Comparison of ENCODE assay signal across 21 mouse cellular contexts in genomic region chr4:32477977-32478660, GRCm38 (mm10).
A peak's percentile ranks its signal among the peaks of the same experiment; 100 is the strongest.
DNase-seq lines count a peak whose midpoint lies in the region; ATAC-seq lines count a peak whose summit lies in the region.
"Had no signal": no experiment of that assay in that cellular context is flagged by ENCODE, and none has a peak within 500 bp of the region (broad histone marks: within the 10 kb centered on the region; RNA-seq: fewer than 3 reads in every experiment).

No protein-coding gene starts in this region.

- H3K36me3 ChIP-seq in neural tube, embryonic 11.5 days (ENCODE audit: control insufficient read depth, insufficient read depth, low read length) = no peaks in the 10 kb centered on the region
- no peaks in the 10 kb centered on the region for H3K36me3 ChIP-seq in forebrain, embryonic 12.5 days (replicated peaks)
- no peaks in the 10 kb centered on the region for H3K36me3 ChIP-seq in hindbrain, embryonic 14.5 days (replicated peaks; ENCODE audit: control insufficient read depth, insufficient read depth)
- no peaks in the 10 kb centered on the region for H3K36me3 ChIP-seq in midbrain, embryonic 15.5 days (replicated peaks)
- H3K36me3 ChIP-seq: embryonic facial prominence, embryonic 10.5 days; heart, embryonic 13.5 days; intestine, embryonic 15.5 days; kidney, embryonic 15.5 days; limb, embryonic 13.5 days; liver, embryonic 13.5 days had no signal

- H3K27ac ChIP-seq in neural tube, embryonic 11.5 days (ENCODE audit: low read depth, low read length) = peak overlapping the region; percentile 58; the same call in 1 of the 2 replicates
- peak overlapping the region; percentile 19 for H3K27ac ChIP-seq in forebrain, embryonic 12.5 days
- H3K27ac ChIP-seq in hindbrain, embryonic 14.5 days = peak overlapping the region; percentile 23
- 0 out of 2 replicates have a peak overlapping the region, but pooled peaks have one; percentile 38 for H3K27ac ChIP-seq in midbrain, embryonic 15.5 days
- H3K27ac ChIP-seq: gastrocnemius, adult 2 months; heart, embryonic 13.5 days; intestine, embryonic 15.5 days; kidney, embryonic 15.5 days; limb, embryonic 13.5 days; liver, embryonic 13.5 days had no signal

- WGBS in neural tube, embryonic 11.5 days = 53% methylated on average over 6 of the region's 6 CpGs
- 28% methylated on average over 6 of the region's 6 CpGs for WGBS in forebrain, embryonic 12.5 days
- WGBS in hindbrain, embryonic 14.5 days = 26% methylated on average over 6 of the region's 6 CpGs
- whole genome bisulfite sequencing in midbrain, embryonic 15.5 days = 19% methylated on average over 6 of the region's 6 CpGs

- ATAC-seq in neural tube, embryonic 11.5 days (ENCODE audit: insufficient read depth, low FRiP score, low TSS enrichment) = no peak
- no peak for ATAC-seq in forebrain, embryonic 12.5 days (ENCODE audit: low FRiP score)
- ATAC-seq in hindbrain, embryonic 14.5 days (ENCODE audit: low FRiP score) = no peak
- ATAC-seq in midbrain, embryonic 15.5 days (replicated peaks) = no peak
- ATAC-seq: intestine, embryonic 15.5 days had no signal

- H3K27me3 ChIP-seq in neural tube, embryonic 11.5 days (ENCODE audit: control insufficient read depth, insufficient read depth, low read length) = no peaks in the 10 kb centered on the region
- H3K27me3 ChIP-seq in forebrain, embryonic 12.5 days = no peaks in the 10 kb centered on the region
- no peaks in the 10 kb centered on the region for H3K27me3 ChIP-seq in hindbrain, embryonic 14.5 days (ENCODE audit: control insufficient read depth, insufficient read depth, low read length)
- H3K27me3 ChIP-seq in midbrain, embryonic 15.5 days (replicated peaks) = no peaks in the 10 kb centered on the region
- H3K27me3 ChIP-seq: heart, embryonic 13.5 days; intestine, embryonic 15.5 days; kidney, embryonic 15.5 days; limb, embryonic 13.5 days; liver, embryonic 13.5 days had no signal

- H3K4me1 ChIP-seq in neural tube, embryonic 11.5 days (ENCODE audit: control insufficient read depth, insufficient read depth, low read length) = peaks cover 39% of the 10 kb centered on the region
- H3K4me1 ChIP-seq in forebrain, embryonic 12.5 days = peaks cover 60% of the 10 kb centered on the region
- peaks cover 62% of the 10 kb centered on the region for H3K4me1 ChIP-seq in hindbrain, embryonic 14.5 days (replicated peaks; ENCODE audit: control insufficient read depth, insufficient read depth, low read length)
- peaks cover 56% of the 10 kb centered on the region for H3K4me1 ChIP-seq in midbrain, embryonic 15.5 days
- H3K4me1 ChIP-seq: liver, embryonic 13.5 days had no signal

- no peak overlapping the region for H3K4me2 ChIP-seq in neural tube, embryonic 11.5 days (ENCODE audit: low read depth)
- H3K4me2 ChIP-seq in forebrain, embryonic 12.5 days = 0 out of 2 replicates have a peak overlapping the region, but pooled peaks have one; percentile 2
- H3K4me2 ChIP-seq in hindbrain, embryonic 14.5 days (replicated peaks) = no peak overlapping the region
- no peak overlapping the region for H3K4me2 ChIP-seq in midbrain, embryonic 15.5 days
- H3K4me2 ChIP-seq: heart, embryonic 13.5 days; intestine, embryonic 15.5 days; kidney, embryonic 15.5 days; limb, embryonic 13.5 days; liver, embryonic 13.5 days; lung, embryonic 14.5 days had no signal

- H3K9me3 ChIP-seq in neural tube, embryonic 11.5 days (ENCODE audit: control insufficient read depth, low read length) = no peaks in the 10 kb centered on the region
- H3K9me3 ChIP-seq in forebrain, embryonic 12.5 days = no peaks in the 10 kb centered on the region
- no peaks in the 10 kb centered on the region for H3K9me3 ChIP-seq in hindbrain, embryonic 14.5 days (ENCODE audit: control insufficient read depth, low read length)
- H3K9me3 ChIP-seq in midbrain, embryonic 15.5 days = 0 out of 2 replicates have a peak, but pooled peaks cover 4% of the 10 kb centered on the region
- H3K9me3 ChIP-seq: embryonic facial prominence, embryonic 10.5 days; intestine, embryonic 15.5 days; liver, embryonic 13.5 days had no signal

- H3K9ac ChIP-seq in neural tube, embryonic 11.5 days (ENCODE audit: low read length) = no peak overlapping the region
- H3K9ac ChIP-seq in forebrain, embryonic 12.5 days = no peak overlapping the region
- H3K9ac ChIP-seq in hindbrain, embryonic 14.5 days = no peak overlapping the region
- no peak overlapping the region for H3K9ac ChIP-seq in midbrain, embryonic 15.5 days
- H3K9ac ChIP-seq: heart, embryonic 13.5 days; intestine, embryonic 15.5 days; kidney, embryonic 15.5 days; limb, embryonic 13.5 days; liver, embryonic 13.5 days; lung, embryonic 14.5 days had no signal

- no peak for DNase-seq in neural tube, embryonic 11.5 days (ENCODE audit: low spot score)
- no peak for DNase-seq in neural tube, embryonic 10.5 days (ENCODE audit: extremely low spot score, low spot score)
- DNase-seq in hindbrain, embryonic 14.5 days (ENCODE audit: low spot score) = no peak
- DNase-seq in MN1 (ENCODE audit: low spot score) = no peak
- no peak for DNase-seq in cerebellum, adult 8-10 months
- DNase-seq in ovary, adult 18-20 months (ENCODE audit: low spot score) = no peak
- DNase-seq: cerebellum, adult 9-10 months; gastrocnemius, adult 2 months; heart, postnatal 36 days; kidney, postnatal 4 days; liver, embryonic 13.5 days; lung, embryonic 14.5 days; lung, postnatal 36 days; thymus, postnatal 25 days had no signal

- no peak overlapping the region for H3K4me3 ChIP-seq in neural tube, embryonic 11.5 days (ENCODE audit: low read depth, low read length)
- no peak overlapping the region for H3K4me3 ChIP-seq in forebrain, embryonic 12.5 days (replicated peaks)
- H3K4me3 ChIP-seq in hindbrain, embryonic 14.5 days (replicated peaks; ENCODE audit: low read length) = no peak overlapping the region
- H3K4me3 ChIP-seq in midbrain, embryonic 15.5 days = no peak overlapping the region
- H3K4me3 ChIP-seq: embryonic facial prominence, embryonic 10.5 days; gastrocnemius, adult 2 months; heart, embryonic 13.5 days; intestine, embryonic 15.5 days; kidney, embryonic 15.5 days; limb, embryonic 13.5 days; liver, embryonic 13.5 days had no signal
